Mouse (Mus musculus) midbrain, embryonic 11.5 days (tissue): ENCODE measurements around the gene Unc13b. TPM values are rescaled to one million over a fixed set of nuclear protein-coding genes. Genes with fewer than 3 reads are reported as not detected.

Source experiments
- ATAC-seq: fragments of 200-750 bp; cut with Nextera tagmentation; 2 replicates; pipeline ENCODE4 v1.8.0; 2017; ENCODE audit warnings: moderate TSS enrichment, moderate library complexity; ENCODE audit not compliant: low FRiP score
- DNase-seq: peaks from one replicate; pipeline ENCODE4 v3.0.0; 2015; ENCODE audit warnings: low spot score; ENCODE audit errors: missing footprints
- H3K27ac ChIP-seq: fragments of 300-500 bp; sonication (generic); 2 replicates; pipeline ENCODE4 v1.5.1; 2014; ENCODE audit warnings: low read depth, low read length
- H3K27me3 ChIP-seq: fragments of 300-500 bp; sonication (generic); 2 replicates; pipeline ENCODE4 v1.6.1; 2014; ENCODE audit warnings: mild to moderate bottlenecking, low read length, moderate library complexity, mixed read lengths; ENCODE audit not compliant: control insufficient read depth, insufficient read depth
- H3K36me3 ChIP-seq: fragments of 300-500 bp; sonication (generic); 2 replicates; pipeline ENCODE4 v1.6.1; 2014; ENCODE audit warnings: mild to moderate bottlenecking, low read length, moderate library complexity, mixed read lengths; ENCODE audit not compliant: control insufficient read depth, insufficient read depth
- H3K4me1 ChIP-seq: fragments of 300-500 bp; sonication (generic); 2 replicates; pipeline ENCODE4 v1.6.1; 2014; ENCODE audit warnings: low read length; ENCODE audit not compliant: control insufficient read depth, insufficient read depth
- H3K4me2 ChIP-seq: fragments of 300-500 bp; sonication (generic); 2 replicates; pipeline ENCODE4 v1.6.1; 2014; ENCODE audit warnings: mild to moderate bottlenecking, moderate library complexity
- H3K4me3 ChIP-seq: fragments of 300-500 bp; sonication (generic); 2 replicates; pipeline ENCODE4 v1.5.1; 2014; ENCODE audit warnings: low read depth, low read length
- H3K9ac ChIP-seq: fragments of 300-500 bp; sonication (generic); 2 replicates; pipeline ENCODE4 v1.6.1; 2014; ENCODE audit warnings: low read length
- H3K9me3 ChIP-seq: fragments of 300-500 bp; sonication (generic); 2 replicates; pipeline ENCODE4 v1.6.1; 2016; ENCODE audit warnings: low read length; ENCODE audit not compliant: control insufficient read depth
- WGBS: fragments of 180-500 bp; shearing (Covaris S2); extraction: QIAGEN DNeasy Blood & Tissue Kit; methylation state at CpG from one replicate; pipeline ENCODE4 v1.1.7; 2014; 5-methylcytosine and 5-hydroxymethylcytosine counted together
- polyA plus RNA-seq: library from polyadenylated mRNA; unstranded; fragments of >200 nt; fragmentation: Nextera tagmentation; extraction: Ambion mirVana; gene quantifications from 2 replicates; pipeline ENCODE4 v1.2.1, GENCODE M21; 2014

Gene Unc13b
- polyA plus RNA-seq, 1 experiment from 2014 or later = 14.7 TPM

DNA sequence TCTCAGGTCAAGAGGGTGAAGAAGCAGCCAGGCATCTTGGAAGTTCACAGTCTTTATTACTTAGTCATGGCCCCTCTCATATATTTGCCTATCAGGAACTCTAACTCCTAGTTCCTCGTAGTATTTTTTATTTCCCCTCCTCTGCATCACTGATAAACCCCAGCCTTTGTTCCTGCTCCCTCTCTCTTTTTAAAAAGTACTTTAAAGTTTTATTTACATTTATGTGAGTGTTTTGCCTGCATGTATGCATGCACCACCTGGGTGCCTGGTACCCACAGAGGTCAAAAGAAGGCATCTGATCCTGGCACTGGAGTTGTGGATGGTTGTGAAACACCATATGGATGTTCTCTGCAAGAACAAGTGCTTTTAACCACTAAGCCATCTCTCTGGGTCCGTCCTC is 207.4 kb downstream of the Unc13b start:
- H3K27me3 ChIP-seq = no peaks in the 10 kb centered on the region
- no peaks in the 10 kb centered on the region for H3K9me3 ChIP-seq
- 55% methylated on average over 2 of the region's 2 CpGs for WGBS
- H3K4me2 ChIP-seq = no peak overlapping the region
- H3K9ac ChIP-seq = no peak overlapping the region
- H3K36me3 ChIP-seq = no peaks in the 10 kb centered on the region
- H3K4me3 ChIP-seq = no peak overlapping the region
- H3K27ac ChIP-seq = no peak overlapping the region
- ATAC-seq = no peak
- peaks cover 8% of the 10 kb centered on the region for H3K4me1 ChIP-seq
- peak; percentile 60 for DNase-seq

GRCm38 (mm10) chr4:43266623-43267322 is 208.0 kb downstream of the Unc13b start, which contains the start of gene Atp8b5:
Atp8b5 (plus strand) TSS chr4:43267159.
- Histone ChIP-seq H3K36me3 (no peaks in the 10 kb centered on the region), H3K27me3 (no peaks in the 10 kb centered on the region), H3K4me1 (peaks cover 8% of the 10 kb centered on the region), H3K4me2 (peak within 1 kb of the TSS; percentile 49), H3K4me3 (peak within 1 kb of the TSS; percentile 22), H3K9me3 (no peaks in the 10 kb centered on the region), H3K27ac (0 out of 2 replicates have a peak within 1 kb of the TSS, but pooled peaks have one; percentile 14), H3K9ac (peak within 1 kb of the TSS; percentile 38)
- WGBS = under 1% methylated on average over 19 of the region's 19 CpGs
- ATAC-seq (peak; percentile 83), DNase-seq (peak; percentile 95)

GRCm38 (mm10) chr4:43267323-43267658 is 208.5 kb downstream of the Unc13b start:
- H3K4me2 ChIP-seq = peak overlapping the region; percentile 49
- no peaks in the 10 kb centered on the region for H3K27me3 ChIP-seq
- H3K27ac ChIP-seq = 0 out of 2 replicates have a peak overlapping the region, but pooled peaks have one; percentile 14
- WGBS = 27% methylated on average over 2 of the region's 2 CpGs
- H3K4me3 ChIP-seq = peak overlapping the region; percentile 22
- peaks cover 8% of the 10 kb centered on the region for H3K4me1 ChIP-seq
- H3K36me3 ChIP-seq = no peaks in the 10 kb centered on the region
- peak overlapping the region; percentile 38; the same call in 1 of the 2 replicates for H3K9ac ChIP-seq
- no peaks in the 10 kb centered on the region for H3K9me3 ChIP-seq
- DNase-seq (no peak), ATAC-seq (no peak)

DNA sequence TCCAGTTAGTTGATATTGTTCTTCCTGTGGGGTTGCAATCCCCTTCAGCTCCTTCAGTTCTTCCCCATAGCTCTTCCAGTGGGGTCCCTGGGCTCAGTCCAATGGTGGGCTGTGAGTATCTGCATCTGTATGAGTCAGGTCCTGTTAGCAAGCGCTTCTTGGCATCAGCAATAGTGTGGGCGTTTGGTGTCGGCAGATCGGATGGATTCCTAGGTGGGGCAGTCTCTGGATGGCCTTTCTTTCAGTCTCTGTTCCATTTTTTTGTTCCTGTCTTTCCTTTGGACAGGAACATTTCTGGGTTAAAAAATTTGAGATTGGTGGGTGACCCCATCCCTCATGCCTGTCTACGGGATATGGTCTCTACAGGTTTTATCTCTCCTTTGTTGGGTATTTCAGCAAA is 226.7 kb downstream of the Unc13b start:
- Histone ChIP-seq H3K4me3 (no peak overlapping the region), H3K9me3 (no peaks in the 10 kb centered on the region), H3K27me3 (no peaks in the 10 kb centered on the region), H3K27ac (no peak overlapping the region), H3K4me2 (no peak overlapping the region), H3K4me1 (no peaks in the 10 kb centered on the region), H3K36me3 (no peaks in the 10 kb centered on the region), H3K9ac (no peak overlapping the region)
- no peak for DNase-seq
- no peak for ATAC-seq
- WGBS = 95% methylated on average over 5 of the region's 5 CpGs

DNA sequence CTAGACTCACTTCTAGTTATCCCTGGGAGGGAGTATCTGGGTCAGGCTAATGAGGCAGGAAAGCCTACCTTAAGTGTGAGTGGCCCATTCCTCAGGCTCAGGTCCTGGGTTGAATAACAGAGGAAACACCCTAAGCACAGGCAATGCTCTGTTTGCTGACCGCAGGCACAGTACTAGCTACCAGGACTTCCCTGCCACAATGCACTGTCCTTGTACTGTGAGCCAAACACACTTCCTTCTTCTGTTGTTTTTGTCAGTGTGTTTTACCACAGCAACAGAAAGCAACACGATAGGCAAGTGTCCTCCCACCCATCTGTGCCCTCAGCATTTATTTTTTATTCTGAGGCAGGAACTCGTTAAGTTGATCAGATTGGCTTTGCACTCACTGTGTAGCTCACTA is 228.6 kb downstream of the Unc13b start:
- ATAC-seq (no peak), DNase-seq (peak; percentile 66)
- Histone ChIP-seq H3K4me3 (no peak overlapping the region), H3K4me2 (no peak overlapping the region), H3K4me1 (no peaks in the 10 kb centered on the region), H3K27me3 (no peaks in the 10 kb centered on the region), H3K9ac (no peak overlapping the region), H3K9me3 (no peaks in the 10 kb centered on the region), H3K27ac (no peak overlapping the region), H3K36me3 (no peaks in the 10 kb centered on the region)
- WGBS = 79% methylated on average over 3 of the region's 3 CpGs

DNA sequence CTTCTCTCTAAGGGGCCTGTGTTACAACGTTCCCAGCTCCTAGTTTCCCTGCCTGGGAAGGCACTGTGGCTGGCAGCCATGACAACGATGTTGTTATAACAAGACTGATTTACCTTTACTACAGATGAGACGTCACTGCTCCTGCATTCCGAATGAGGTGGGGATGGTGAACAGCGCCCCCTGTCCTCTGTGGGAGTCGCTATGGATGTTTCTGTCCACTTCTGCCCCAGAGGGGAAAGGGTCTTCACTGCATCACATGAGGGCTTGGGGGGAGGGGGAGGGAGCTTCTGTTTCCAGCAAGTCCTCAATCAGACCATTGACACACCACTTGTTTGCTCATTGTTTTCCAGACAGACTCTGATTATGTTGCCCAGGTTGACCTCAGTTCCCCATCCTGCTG is 235.2 kb downstream of the Unc13b start:
- no peaks in the 10 kb centered on the region for H3K4me1 ChIP-seq
- no peaks in the 10 kb centered on the region for H3K27me3 ChIP-seq
- H3K4me3 ChIP-seq = no peak overlapping the region
- H3K36me3 ChIP-seq = no peaks in the 10 kb centered on the region
- H3K4me2 ChIP-seq = no peak overlapping the region
- no peaks in the 10 kb centered on the region for H3K9me3 ChIP-seq
- ATAC-seq = no peak
- no peak for DNase-seq
- H3K9ac ChIP-seq = no peak overlapping the region
- H3K27ac ChIP-seq = no peak overlapping the region
- WGBS = 46% methylated on average over 6 of the region's 6 CpGs

GRCm38 (mm10) chr4:43309696-43310338 is 251.1 kb downstream of the Unc13b start:
- peak; percentile 90 for DNase-seq
- Histone ChIP-seq H3K36me3 (no peaks in the 10 kb centered on the region), H3K27ac (peak overlapping the region; percentile 50), H3K4me2 (no peak overlapping the region), H3K4me1 (peaks cover 8% of the 10 kb centered on the region), H3K27me3 (no peaks in the 10 kb centered on the region), H3K9ac (no peak overlapping the region), H3K9me3 (no peaks in the 10 kb centered on the region), H3K4me3 (no peak overlapping the region)
- WGBS = 37% methylated on average over 11 of the region's 11 CpGs
- peak; percentile 63; the same call in 1 of the 2 replicates for ATAC-seq

Other genes starting within 250 kb of the Unc13b start
- gene Fam205a1, start 205.1 kb upstream of the Unc13b start, polyA plus RNA-seq = 0.05 and 0.11 TPM in 2 replicates
- 0.57 and 0.66 TPM in 2 replicates for gene Gm12394, start 202.2 kb upstream of the Unc13b start, polyA plus RNA-seq
- 0.40 and 0.87 TPM in 2 replicates for gene Fam205c, start 184.7 kb upstream of the Unc13b start, polyA plus RNA-seq
- 2.2 and 2.9 TPM in 2 replicates for gene Phf24, start 142.3 kb upstream of the Unc13b start, polyA plus RNA-seq
- gene Dnajb5, start 109.1 kb upstream of the Unc13b start, polyA plus RNA-seq = 17.6 and 22.3 TPM in 2 replicates
- 0.52 and 0.60 TPM in 2 replicates for gene 1700022I11Rik, start 89.3 kb upstream of the Unc13b start, polyA plus RNA-seq
- 635 and 667 TPM in 2 replicates for gene Vcp, start 58.4 kb upstream of the Unc13b start, polyA plus RNA-seq
- gene Fancg, start 48.4 kb upstream of the Unc13b start, polyA plus RNA-seq = 21.4 and 22.0 TPM in 2 replicates
- gene Pigo, start 33.1 kb upstream of the Unc13b start, polyA plus RNA-seq = 16.2 and 16.4 TPM in 2 replicates
- gene Stoml2, start 27.2 kb upstream of the Unc13b start, polyA plus RNA-seq = 365 TPM in 2 replicates
- 23.3 and 24.4 TPM in 2 replicates for gene Fam214b, start 12.7 kb upstream of the Unc13b start, polyA plus RNA-seq
- 0.30 and 0.70 TPM in 2 replicates for gene Atp8b5, start 208.2 kb downstream of the Unc13b start, polyA plus RNA-seq